Mouse (Mus musculus): ENCODE data around the gene Map3k13.

DNA sequence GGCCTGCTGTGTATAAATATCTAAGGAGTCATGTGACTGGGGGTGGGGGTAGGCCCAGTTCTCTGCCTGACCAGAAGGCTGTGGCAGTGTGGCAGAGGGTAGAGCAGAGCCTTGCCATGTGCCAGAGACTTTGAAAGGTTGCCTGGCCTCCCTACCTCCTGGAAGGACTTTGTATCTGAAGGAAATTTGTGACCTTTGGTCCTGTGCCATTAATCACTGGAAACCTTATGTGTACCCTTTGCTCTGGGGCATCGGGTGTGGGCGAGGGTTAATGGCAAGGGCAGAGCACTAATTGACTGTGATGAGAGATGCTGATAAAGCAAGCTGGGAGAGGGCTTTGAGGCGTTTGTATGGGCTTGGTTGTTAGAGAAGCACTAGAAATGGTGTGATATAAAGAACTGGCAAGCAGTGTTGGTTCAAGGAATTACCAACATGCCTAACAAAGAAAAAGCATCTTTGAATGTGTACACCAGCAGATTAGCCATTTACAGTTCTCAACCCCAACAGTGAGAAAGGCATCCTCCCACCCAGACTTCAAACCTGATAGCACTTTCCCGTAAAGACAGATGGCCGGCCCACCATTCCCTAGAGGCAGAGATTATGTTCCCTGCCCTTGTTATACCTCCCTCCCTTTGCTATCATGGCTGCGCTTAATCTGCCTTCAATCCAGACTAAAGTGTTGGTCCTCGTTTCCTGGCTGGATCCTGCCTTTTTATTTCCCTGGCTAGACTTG is 71.3 kb downstream of the Map3k13 start:
- no peak for TF ChIP-seq CTCF (IDR thresholded peaks at IDR 0.05; ENCODE audit: borderline replicate concordance, control insufficient read depth, extremely low read depth, insufficient read depth, low read length, poor library complexity)
- no peak for TF ChIP-seq POLR2A (IDR thresholded peaks at IDR 0.05; ENCODE audit: control insufficient read depth, extremely low read depth, insufficient read depth, low read length, poor library complexity)
